ENCODE assay signal across 8 mouse cellular contexts in the genomic region with DNA sequence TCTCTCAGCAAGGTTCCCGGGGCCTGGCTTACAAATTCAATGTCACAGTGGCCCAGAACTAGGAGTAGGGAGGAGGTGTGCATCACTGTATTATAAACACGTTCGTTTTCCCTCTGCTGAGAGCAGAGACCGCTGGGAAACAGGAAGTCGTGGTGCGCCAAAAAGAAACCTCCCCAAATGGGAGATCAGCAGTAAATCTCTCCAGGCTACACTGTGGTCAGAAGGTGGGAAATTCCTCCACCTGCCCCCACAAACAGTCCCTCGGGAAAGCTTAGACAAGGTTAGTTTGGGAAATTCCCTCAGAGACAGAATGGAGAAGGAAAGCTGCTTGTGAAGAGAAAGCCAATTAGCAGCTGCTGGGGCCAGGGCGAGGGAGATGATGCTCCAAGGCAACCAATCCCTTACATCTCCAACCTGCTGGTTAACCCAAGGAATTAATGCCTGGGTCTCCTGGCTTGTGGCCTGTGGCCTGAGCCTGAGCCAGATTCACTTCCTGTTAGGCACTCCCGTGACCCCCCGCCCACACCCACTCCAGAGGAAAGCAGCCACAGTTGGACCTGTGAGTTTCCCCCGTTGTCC. TPM values are rescaled to one million over a fixed set of nuclear protein-coding genes. Genes with fewer than 3 reads are reported as not detected.
DNase-seq lines count a peak whose midpoint lies in the region; ATAC-seq and TF ChIP-seq lines count a peak whose summit lies in the region.

No protein-coding gene starts in this region.

- ATAC-seq in megakaryocyte, adult 5-6 weeks (ENCODE audit: poor library complexity, severe bottlenecking): peak; percentile 93
- ATAC-seq in forebrain, embryonic 14.5 days: no peak; the same call in 1 of the 2 replicates

- peaks cover 0 to 5% of the 10 kb centered on the region in 2 experiments; a peak in 1 of 4 replicates for H3K36me3 ChIP-seq in MEL (ENCODE audit: control insufficient read depth in 1 of 2, insufficient read depth in 2 of 2, low read length in 2 of 2)
- H3K36me3 ChIP-seq in heart, embryonic 10.5 days: no peaks in the 10 kb centered on the region; the same call in 1 of the 2 replicates
- no peaks in the 10 kb centered on the region for H3K36me3 ChIP-seq in forebrain, embryonic 14.5 days (ENCODE audit: control insufficient read depth, insufficient read depth, low read length)

- TF ChIP-seq CTCF in MEL (IDR thresholded peaks at IDR 0.05 in 2 of 3, conservative IDR thresholded peaks at IDR 0.05 in 1 of 3; ENCODE audit: control insufficient read depth in 1 of 3, insufficient read depth in 1 of 3, low read depth in 2 of 3, low read length in 3 of 3, poor library complexity in 1 of 3, severe bottlenecking in 1 of 3): no peak

- H3K4me1 ChIP-seq in MEL (ENCODE audit: control insufficient read depth in 1 of 2, insufficient read depth in 2 of 2, low read length in 2 of 2): peaks cover 0 to 9% of the 10 kb centered on the region in 2 experiments; a peak in 2 of 4 replicates
- H3K4me1 ChIP-seq in heart, embryonic 10.5 days: peaks cover 21% of the 10 kb centered on the region
- peaks cover 3% of the 10 kb centered on the region; the same call in 1 of the 2 replicates for H3K4me1 ChIP-seq in forebrain, embryonic 14.5 days (ENCODE audit: control insufficient read depth, insufficient read depth, low read length)

- H3K9me3 ChIP-seq in MEL (replicated peaks; ENCODE audit: insufficient read depth, low read length): no peaks in the 10 kb centered on the region
- 0 out of 2 replicates have a peak, but pooled peaks cover 2% of the 10 kb centered on the region for H3K9me3 ChIP-seq in heart, embryonic 10.5 days
- H3K9me3 ChIP-seq in forebrain, embryonic 14.5 days (replicated peaks; ENCODE audit: control insufficient read depth, low read length): no peaks in the 10 kb centered on the region

- peak; percentile 57 to 83; a peak in 3 of 4 replicates for TF ChIP-seq POLR2A in MEL (IDR thresholded peaks at IDR 0.05; ENCODE audit: control insufficient read depth in 1 of 2, insufficient read depth in 1 of 2, low read depth in 1 of 2, low read length in 2 of 2, poor library complexity in 1 of 2)

- H3K27me3 ChIP-seq in MEL (ENCODE audit: control insufficient read depth in 1 of 2, insufficient read depth in 2 of 2, low read length in 2 of 2): no peaks in the 10 kb centered on the region
- H3K27me3 ChIP-seq in heart, embryonic 10.5 days (ENCODE audit: insufficient read depth, poor library complexity, severe bottlenecking): no peaks in the 10 kb centered on the region
- no peaks in the 10 kb centered on the region for H3K27me3 ChIP-seq in forebrain, embryonic 14.5 days (replicated peaks; ENCODE audit: control insufficient read depth, insufficient read depth, low read length)

- no peaks in the 10 kb centered on the region; the same call in 1 of the 2 replicates for H3K79me2 ChIP-seq in MEL (ENCODE audit: control insufficient read depth, insufficient read depth, low read length, poor library complexity)

- no peak overlapping the region for H3K4me2 ChIP-seq in forebrain, embryonic 14.5 days (ENCODE audit: low read length)

- 42% methylated on average over 11 of the region's 11 CpGs for WGBS in heart, embryonic 10.5 days
- WGBS in forebrain, embryonic 14.5 days: 68% methylated on average over 11 of the region's 11 CpGs

- H3K27ac ChIP-seq in MEL (ENCODE audit: control insufficient read depth, low read depth, low read length): peak overlapping the region; percentile 54
- H3K27ac ChIP-seq in heart, embryonic 10.5 days: peak overlapping the region; percentile 72; the same call in 1 of the 2 replicates
- no peak overlapping the region for H3K27ac ChIP-seq in forebrain, embryonic 14.5 days (ENCODE audit: low read depth, low read length)

- DNase-seq in adrenal gland, adult (ENCODE audit: inconsistent age in 2 of 2, low spot score in 1 of 2): peak; percentile 28 to 50
- no peak for DNase-seq in adrenal gland, postnatal 4 days (ENCODE audit: low spot score in 2 of 2)
- peak; percentile 90 for DNase-seq in MEL (ENCODE audit: low read depth, low spot score)
- DNase-seq in heart, embryonic 10.5 days (ENCODE audit: low spot score): peak; percentile 69
- peak; percentile 59 to 68 for DNase-seq in kidney, postnatal 25 days
- DNase-seq in testis, postnatal 10 days (ENCODE audit: low spot score): peak; percentile 49
- DNase-seq in forebrain, embryonic 14.5 days (ENCODE audit: low spot score): no peak

- H3K9ac ChIP-seq in MEL (ENCODE audit: control insufficient read depth, low read depth, low read length, poor library complexity, severe bottlenecking): peak overlapping the region; percentile 71
- no peak overlapping the region for H3K9ac ChIP-seq in forebrain, embryonic 14.5 days (ENCODE audit: low read length)

- TF ChIP-seq RAD21 in MEL (IDR thresholded peaks at IDR 0.05; ENCODE audit: low read depth, low read length): no peak

- no peak for TF ChIP-seq EP300 in MEL (IDR thresholded peaks at IDR 0.05; ENCODE audit: low read depth in 1 of 2, low read length in 2 of 2)

- H3K4me3 ChIP-seq in MEL (ENCODE audit: control insufficient read depth in 1 of 2, insufficient read depth in 1 of 2, low read depth in 2 of 2, low read length in 2 of 2): peak overlapping the region; percentile 57 to 68
- no peak overlapping the region for H3K4me3 ChIP-seq in heart, embryonic 10.5 days
- H3K4me3 ChIP-seq in forebrain, embryonic 14.5 days (ENCODE audit: low read depth, low read length): no peak overlapping the region

TF ChIP-seq in MEL, 35 proteins besides CTCF, POLR2A, EP300 and RAD21:
- TF ChIP-seq CHD2 (IDR thresholded peaks at IDR 0.05; ENCODE audit: low read length): no peak
- 0 out of 2 replicates have a peak, but pooled peaks have one; percentile 2 for TF ChIP-seq GATA1 (IDR thresholded peaks at IDR 0.05; ENCODE audit: low read depth, low read length)
- TF ChIP-seq SIN3A (IDR thresholded peaks at IDR 0.05; ENCODE audit: low read length): peak; percentile 29
- no peak for TF ChIP-seq ETS1 (IDR thresholded peaks at IDR 0.05; ENCODE audit: low read depth, low read length)
- TF ChIP-seq ELF1 (IDR thresholded peaks at IDR 0.05; ENCODE audit: low read depth, low read length): peak; percentile 88
- TF ChIP-seq MAZ (IDR thresholded peaks at IDR 0.05; ENCODE audit: low read depth, low read length): no peak
- TF ChIP-seq RCOR1 (IDR thresholded peaks at IDR 0.05; ENCODE audit: low read depth, low read length): 0 out of 2 replicates have a peak, but pooled peaks have one; percentile 3
- TF ChIP-seq TCF12 (IDR thresholded peaks at IDR 0.05; ENCODE audit: low read depth, low read length): no peak
- no peak; the same call in 1 of the 2 replicates for TF ChIP-seq MYC (IDR thresholded peaks at IDR 0.05; ENCODE audit: low read depth, low read length)
- TF ChIP-seq POLR2AphosphoS2 (IDR thresholded peaks at IDR 0.05; ENCODE audit: low read length): no peak
- TF ChIP-seq CHD1 (IDR thresholded peaks at IDR 0.05; ENCODE audit: low read depth, low read length): no peak
- TF ChIP-seq HCFC1 (IDR thresholded peaks at IDR 0.05; ENCODE audit: low read depth, low read length): peak; percentile 74
- peak; percentile 87 for TF ChIP-seq TBP (IDR thresholded peaks at IDR 0.05; ENCODE audit: low read depth, low read length)
- TF ChIP-seq JUND (IDR thresholded peaks at IDR 0.05; ENCODE audit: low read depth, low read length): no peak
- TF ChIP-seq NELFE (IDR thresholded peaks at IDR 0.05; ENCODE audit: low read depth, low read length): peak; percentile 38; the same call in 1 of the 2 replicates
- TF ChIP-seq NRF1 (IDR thresholded peaks at IDR 0.05; ENCODE audit: insufficient read depth, low read depth, low read length, poor library complexity, severe bottlenecking): no peak
- TF ChIP-seq ZMIZ1 (IDR thresholded peaks at IDR 0.05; ENCODE audit: low read depth, low read length): no peak; the same call in 1 of the 2 replicates

RNA-seq across cellular contexts. Expression of gene Peli1, which starts 57.2 kb away (rescaled TPM):
- 10 to 100 TPM; 25.7 to 28.1 TPM for total RNA-seq in adrenal gland, postnatal 4 days (2021)
- total RNA-seq in MEL (2012; rRNA removed): 7.5 and 7.9 TPM in 2 replicates
- polyA plus RNA-seq in MEL (2012; ENCODE audit: insufficient read depth in 1 of 2, insufficient read length in 2 of 2, low read depth in 1 of 2, low replicate concordance in 2 of 2, missing spikeins in 1 of 2): 10 to 100 TPM in 1 of 2 experiments, not detected in 1; 11.6 TPM
- 26.9 and 41.5 TPM in 2 replicates for polyA plus RNA-seq in heart, embryonic 10.5 days (2016; fragmentation: Nextera tagmentation; extraction: Ambion mirVana)
- total RNA-seq in megakaryocyte, adult 5-6 weeks (2015): 48.8 and 50.4 TPM in 2 replicates
- total RNA-seq in megakaryocyte, adult 5-6 weeks (2017): 29.0 and 40.9 TPM in 2 replicates
- 120 TPM in 2 replicates for polyA plus RNA-seq in forebrain, embryonic 14.5 days (2014; fragmentation: Nextera tagmentation; extraction: Ambion mirVana)

Comparison
In these comparisons a context has a peak if more than half of its experiments do, and no peak if none do; other contexts are left out.
1. DNase-seq: peak in adrenal gland, adult (2 of 2), MEL (single experiment), heart, embryonic 10.5 days (single experiment), kidney, postnatal 25 days (2 of 2) and testis, postnatal 10 days (single experiment); none in adrenal gland, postnatal 4 days (0 of 2) and forebrain, embryonic 14.5 days (single experiment).
2. H3K4me3 ChIP-seq: peak in MEL (2 of 2); none in heart, embryonic 10.5 days (single experiment) and forebrain, embryonic 14.5 days (single experiment).